Mouse (Mus musculus) lung, adult 2 months (tissue): Measurements from ENCODE around the gene Mrtfb.

ENCODE experiments used
- CTCF ChIP-seq: fragments of 200-500 bp; IDR thresholded peaks from 2 replicates; pipeline ENCODE4 v1.5.1; 2011; ENCODE audit warnings: mild to moderate bottlenecking, low read length, control low read depth; ENCODE audit not compliant: insufficient read depth
- POLR2A ChIP-seq: fragments of 200-500 bp; IDR thresholded peaks from 2 replicates; pipeline ENCODE4 v1.6.1; 2011; ENCODE audit warnings: low read depth, mild to moderate bottlenecking, control low read depth, low read length, borderline replicate concordance; ENCODE audit errors: extremely low read depth

- no peak for TF ChIP-seq POLR2A
- no peak for TF ChIP-seq CTCF
Observed at GRCm38 (mm10) chr16:13366802-13367465, 110.7 kb downstream of the Mrtfb start.
